Mouse (Mus musculus) megakaryocyte, embryonic 14.5 days (primary cell): ENCODE measurements around the gene Ipcef1.

Experiments
- FLI1 ChIP-seq: IDR thresholded peaks from 2 replicates; pipeline ENCODE4 v1.6.1; 2012; ENCODE audit warnings: low read length, inconsistent platforms, mixed read lengths
- GATA1 ChIP-seq: IDR thresholded peaks from 3 replicates; pipeline ENCODE4 v1.6.1; 2012; ENCODE audit warnings: mixed read lengths, low read length, inconsistent platforms, borderline replicate concordance

- TF ChIP-seq GATA1 (no peak), FLI1 (no peak)
Measured at GRCm38 (mm10) chr10:6979789-6980188, 72.5 kb downstream of the Ipcef1 start.
